Mouse (Mus musculus) C2C12 (cell line): ENCODE measurements around the gene Ifi203. TPM values are rescaled to one million over a fixed set of nuclear protein-coding genes. Genes with fewer than 3 reads are reported as not detected.
"Not testable (repeated sequence)": the region's sequence is repeated elsewhere in the genome, so short reads cannot be mapped to it uniquely, and the experiment has no call there.

Experiments
- H3K27me3 ChIP-seq: one replicate; pipeline ENCODE4 v1.6.1; 2011; ENCODE audit not compliant: control insufficient read depth, insufficient read depth, insufficient read length
- H3K36me3 ChIP-seq: one replicate; pipeline ENCODE4 v1.6.1; 2011; ENCODE audit not compliant: control insufficient read depth, insufficient read depth
- H3K4me3 ChIP-seq: one replicate; pipeline ENCODE4 v1.5.1; 2011; ENCODE audit warnings: mild to moderate bottlenecking, control low read depth; ENCODE audit not compliant: poor library complexity, insufficient read depth, severe bottlenecking
- H3K79me2 ChIP-seq: one replicate; pipeline ENCODE4 v1.6.1; 2011; ENCODE audit not compliant: control insufficient read depth, insufficient read depth
- H3K79me3 ChIP-seq: one replicate; pipeline ENCODE4 v1.6.1; 2011; ENCODE audit warnings: low read depth, control low read depth
- H3ac ChIP-seq: one replicate; pipeline ENCODE3; 2011; ENCODE audit warnings: low read depth; ENCODE audit not compliant: control insufficient read depth, insufficient read length
- CEBPB ChIP-seq: IDR thresholded peaks from one replicate; pipeline ENCODE4 v1.6.1; 2011; ENCODE audit warnings: low read depth, mild to moderate bottlenecking, control low read depth, moderate library complexity
- polyA plus RNA-seq: library from polyadenylated mRNA; unstranded; fragments of >200 nt; fragmentation: generic; extraction: Trizol; gene quantifications from one replicate; pipeline ENCODE4 v1.2.1, GENCODE M21; 2012; ENCODE audit warnings: missing spikeins

The Ifi203 gene
- polyA plus RNA-seq, 1 experiment = 1.5 TPM

DNA sequence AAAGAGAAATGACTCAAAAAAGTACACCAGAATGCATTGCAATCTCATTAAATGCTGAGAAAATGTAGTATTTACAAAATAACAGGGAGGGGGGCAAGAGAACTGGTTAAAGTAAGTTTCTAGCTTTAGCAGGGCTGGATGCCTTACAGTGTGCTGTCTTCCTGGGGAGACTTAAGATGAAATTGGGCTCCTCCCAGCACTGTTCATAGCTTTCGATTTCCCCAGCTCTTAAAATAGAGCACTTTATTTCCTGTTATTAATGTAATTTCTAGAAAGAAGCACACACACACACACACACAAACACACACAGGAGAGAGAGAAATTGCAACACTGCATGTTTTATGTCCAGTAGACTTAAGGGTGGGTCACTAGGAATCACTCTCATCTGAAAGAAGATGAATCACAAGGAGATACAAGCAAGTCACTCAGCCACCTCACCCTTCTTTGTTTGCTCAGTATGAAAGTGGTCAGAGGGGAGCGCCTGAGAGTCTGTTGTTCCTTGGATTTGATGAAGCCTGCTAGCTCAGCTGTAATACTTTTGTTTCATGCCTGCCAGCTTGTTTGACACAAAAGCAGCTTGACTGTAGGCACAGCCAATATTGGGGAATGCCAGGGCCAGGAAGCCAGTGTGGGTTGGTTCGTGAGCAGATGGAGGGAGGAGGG is 62.3 kb downstream of the Ifi203 start:
- H3K36me3 ChIP-seq, H3K79me3 ChIP-seq, H3K4me3 ChIP-seq, H3K79me2 ChIP-seq, H3ac ChIP-seq, H3K27me3 ChIP-seq: not testable (repeated sequence)
- TF ChIP-seq CEBPB = peak; percentile 45

DNA sequence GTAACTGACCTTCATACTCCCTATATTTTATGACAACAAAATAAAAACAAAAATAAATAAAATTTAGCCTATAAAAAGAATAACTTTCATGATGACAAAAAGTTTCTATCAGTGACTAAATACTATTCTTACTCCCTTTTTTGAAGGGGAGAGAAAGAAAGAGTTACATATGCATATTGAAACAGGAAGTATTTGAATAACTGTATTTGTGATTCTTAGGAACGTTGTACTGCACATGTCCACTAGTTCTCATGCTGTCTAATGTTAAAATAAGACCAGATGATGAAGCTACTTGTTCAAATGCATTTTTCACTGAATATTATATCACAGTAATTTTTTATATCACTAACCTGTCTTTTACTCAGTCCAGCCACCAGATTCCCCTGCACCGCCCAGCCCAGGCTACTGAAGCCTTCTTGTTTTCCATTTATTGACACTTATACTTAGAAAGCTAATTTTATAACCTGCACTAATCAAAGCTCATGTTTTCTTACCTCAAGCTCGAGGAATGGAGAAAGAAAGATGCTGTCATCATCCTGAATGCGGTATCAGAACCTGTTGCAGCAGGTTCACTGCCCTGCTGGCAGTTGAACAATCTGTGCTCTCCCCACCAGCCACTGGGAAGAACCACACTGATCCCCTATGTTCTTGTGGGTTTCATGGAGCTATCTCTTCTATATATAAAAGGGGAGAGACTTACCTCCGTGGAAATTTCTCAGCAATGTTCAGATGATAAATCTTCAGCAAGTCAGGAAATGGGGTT is 63.1 kb downstream of the Ifi203 start:
- H3K4me3 ChIP-seq, H3K27me3 ChIP-seq, H3ac ChIP-seq, H3K79me2 ChIP-seq, H3K36me3 ChIP-seq, H3K79me3 ChIP-seq: not testable (repeated sequence)

DNA sequence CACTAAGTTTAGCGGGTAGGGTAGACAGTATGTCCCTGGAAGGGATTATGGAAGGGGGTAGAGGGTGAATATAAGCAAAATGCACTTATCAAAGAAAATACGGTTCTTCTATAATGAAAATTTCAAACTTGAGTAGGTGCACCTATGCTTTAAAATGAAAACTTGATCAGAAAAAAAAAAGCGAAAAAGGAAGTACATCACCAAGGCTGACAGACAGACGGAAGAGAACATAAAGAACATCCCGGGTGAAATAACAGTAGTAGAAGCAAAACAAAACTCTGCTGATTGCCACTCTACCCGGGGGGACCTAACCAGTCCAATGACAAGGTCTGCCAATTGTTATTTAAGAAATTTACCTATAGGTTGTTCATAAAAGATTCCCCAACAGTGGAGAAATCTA is 64.2 kb downstream of the Ifi203 start:
- H3K36me3 ChIP-seq, H3K79me3 ChIP-seq: not testable (repeated sequence)

DNA sequence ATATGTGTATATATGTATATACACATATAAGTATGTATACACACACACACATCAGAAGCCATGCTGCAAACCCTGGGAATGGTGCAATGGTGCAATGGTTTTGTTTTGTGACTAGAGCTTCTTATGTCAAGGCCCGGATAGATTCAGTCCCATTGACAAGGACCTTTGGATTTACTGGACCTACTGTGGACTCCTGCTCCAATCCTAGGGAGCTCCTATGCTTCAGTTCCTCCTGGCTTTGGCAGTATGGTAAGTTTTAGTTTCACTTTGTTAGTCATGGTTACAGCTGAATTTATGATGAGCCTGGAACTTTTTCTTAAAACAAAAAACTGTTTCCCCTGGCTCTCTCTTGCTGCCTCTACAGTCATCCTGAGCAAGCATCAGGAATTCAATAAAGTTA is 65.3 kb downstream of the Ifi203 start:
- H3ac ChIP-seq, H3K79me2 ChIP-seq, H3K4me3 ChIP-seq, H3K36me3 ChIP-seq, H3K79me3 ChIP-seq, H3K27me3 ChIP-seq: not testable (repeated sequence)

More for the DNA sequence above, 64.2 kb downstream of the Ifi203 start:
- not testable (repeated sequence) for H3K4me3 ChIP-seq, H3ac ChIP-seq, H3K79me2 ChIP-seq, H3K27me3 ChIP-seq

Other genes starting within 250 kb of the Ifi203 start
- 0.04 TPM for gene Ifi207, start 200.9 kb downstream of the Ifi203 start, polyA plus RNA-seq
- 4.1 TPM for gene Ifi204, start 175.7 kb downstream of the Ifi203 start, polyA plus RNA-seq
- 1.3 TPM for gene Ifi211, start 29.6 kb downstream of the Ifi203 start, polyA plus RNA-seq
- 0.92 TPM for gene Mndal, start 181 bp downstream of the Ifi203 start, polyA plus RNA-seq
- 4.9 TPM for gene Ifi202b, start 40.1 kb upstream of the Ifi203 start, polyA plus RNA-seq
- not detected for gene Ifi205, start 89.1 kb upstream of the Ifi203 start, polyA plus RNA-seq
- gene Olfr433, start 98.0 kb upstream of the Ifi203 start, polyA plus RNA-seq = not detected
- gene Olfr432, start 106.5 kb upstream of the Ifi203 start, polyA plus RNA-seq = not detected
- gene Olfr430, start 123.9 kb upstream of the Ifi203 start, polyA plus RNA-seq = not detected
- gene Olfr429, start 141.7 kb upstream of the Ifi203 start, polyA plus RNA-seq = not detected
- gene Olfr427, start 154.2 kb upstream of the Ifi203 start, polyA plus RNA-seq = not detected
- not detected for gene Olfr231, start 178.5 kb upstream of the Ifi203 start, polyA plus RNA-seq
- gene Olfr424, start 188.8 kb upstream of the Ifi203 start, polyA plus RNA-seq = not detected
- gene Olfr420, start 213.0 kb upstream of the Ifi203 start, polyA plus RNA-seq = not detected
- gene Spta1, start 230.1 kb upstream of the Ifi203 start, polyA plus RNA-seq = not detected